Mouse (Mus musculus): Measurements from ENCODE around the gene Alg11. TPM values are rescaled to one million over a fixed set of nuclear protein-coding genes. Genes with fewer than 3 reads are reported as not detected.

Gene Alg11
- polyA plus RNA-seq, 1 experiment from 2014 or later: 14.6 TPM

- no peaks in the 10 kb centered on the region for H3K9me3 ChIP-seq (replicated peaks)
- no peak for ATAC-seq (replicated peaks; ENCODE audit: insufficient number of reproducible peaks, insufficient read depth, low FRiP score, low read depth)
- no peak overlapping the region for H3K27ac ChIP-seq
- H3K4me2 ChIP-seq: no peak overlapping the region
- H3K9ac ChIP-seq: no peak overlapping the region
- H3K4me3 ChIP-seq: no peak overlapping the region
- H3K36me3 ChIP-seq: no peaks in the 10 kb centered on the region
- H3K4me1 ChIP-seq (replicated peaks): peaks cover 3% of the 10 kb centered on the region; the same call in 1 of the 2 replicates
- H3K27me3 ChIP-seq: 0 out of 2 replicates have a peak, but pooled peaks cover 2% of the 10 kb centered on the region
- 61% methylated on average over 6 of the region's 6 CpGs for WGBS
Measured at GRCm38 (mm10) chr8:22040153-22040509, 20.4 kb upstream of the Alg11 start.

DNA sequence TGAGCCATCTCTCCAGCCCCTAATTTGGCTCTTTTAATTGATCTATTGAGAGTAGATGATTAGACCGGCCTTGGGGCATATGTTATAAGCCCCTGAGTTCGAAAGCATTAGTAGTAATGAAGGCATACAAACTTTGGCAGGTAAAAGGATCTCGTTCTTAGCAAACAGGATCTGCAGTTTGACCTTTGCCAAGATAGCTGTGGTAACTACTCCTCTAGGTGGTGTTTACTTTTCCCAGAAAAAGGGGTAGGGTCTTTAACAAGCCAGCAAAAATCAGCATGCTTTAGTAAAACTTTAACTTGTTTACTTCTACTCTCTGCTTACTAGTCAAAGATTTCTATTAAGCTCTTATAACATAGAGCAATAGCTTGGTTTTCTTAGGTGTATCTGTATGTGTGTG, 18.0 kb upstream of the Alg11 start:
- Histone ChIP-seq H3K4me1 (replicated peaks) (peaks cover 3% of the 10 kb centered on the region; the same call in 1 of the 2 replicates), H3K9ac (no peak overlapping the region), H3K27ac (no peak overlapping the region), H3K4me3 (no peak overlapping the region), H3K27me3 (0 out of 2 replicates have a peak, but pooled peaks cover 2% of the 10 kb centered on the region), H3K36me3 (no peaks in the 10 kb centered on the region), H3K4me2 (no peak overlapping the region), H3K9me3 (replicated peaks) (no peaks in the 10 kb centered on the region)
- WGBS: 79% methylated on average over 3 of the region's 3 CpGs
- ATAC-seq (replicated peaks; ENCODE audit: insufficient number of reproducible peaks, insufficient read depth, low FRiP score, low read depth): no peak

DNA sequence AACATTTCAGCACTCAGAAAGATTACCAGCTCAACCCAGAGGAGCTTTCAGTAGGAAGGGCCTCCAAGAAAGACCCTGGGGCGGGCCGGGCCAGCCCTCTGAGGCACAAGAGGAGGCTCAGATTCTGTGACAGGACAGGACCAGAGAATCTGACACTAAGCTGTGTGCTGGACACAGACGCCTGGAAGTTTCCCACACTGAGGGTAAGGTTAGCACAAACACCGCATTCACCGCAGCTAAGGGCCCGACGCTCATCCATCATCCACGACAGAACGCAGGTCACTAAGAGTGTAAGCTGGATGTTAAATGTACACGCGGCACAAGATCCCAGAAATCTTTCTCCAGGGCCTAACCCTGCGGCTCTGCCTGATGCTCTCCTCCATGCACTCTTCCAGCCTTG, 16.8 kb upstream of the Alg11 start:
- H3K27me3 ChIP-seq: 0 out of 2 replicates have a peak, but pooled peaks cover 2% of the 10 kb centered on the region
- no peak for ATAC-seq (replicated peaks; ENCODE audit: insufficient number of reproducible peaks, insufficient read depth, low FRiP score, low read depth)
- H3K9ac ChIP-seq: no peak overlapping the region
- WGBS: 45% methylated on average over 12 of the region's 12 CpGs
- peaks cover 6% of the 10 kb centered on the region for H3K4me1 ChIP-seq (replicated peaks)
- no peak overlapping the region for H3K4me2 ChIP-seq
- no peaks in the 10 kb centered on the region for H3K36me3 ChIP-seq
- H3K27ac ChIP-seq: no peak overlapping the region
- no peaks in the 10 kb centered on the region for H3K9me3 ChIP-seq (replicated peaks)
- H3K4me3 ChIP-seq: no peak overlapping the region

GRCm38 (mm10) chr8:22047699-22048464, 12.6 kb upstream of the Alg11 start:
- Histone ChIP-seq H3K4me3 (no peak overlapping the region), H3K27me3 (no peaks in the 10 kb centered on the region), H3K4me1 (replicated peaks) (peaks cover 3% of the 10 kb centered on the region; the same call in 1 of the 2 replicates), H3K4me2 (no peak overlapping the region), H3K9ac (no peak overlapping the region), H3K27ac (no peak overlapping the region), H3K36me3 (no peaks in the 10 kb centered on the region), H3K9me3 (replicated peaks) (no peaks in the 10 kb centered on the region)
- whole genome bisulfite sequencing: 57% methylated on average over 2 of the region's 2 CpGs
- ATAC-seq (replicated peaks; ENCODE audit: insufficient number of reproducible peaks, insufficient read depth, low FRiP score, low read depth): peak; percentile 77

GRCm38 (mm10) chr8:22054674-22055491, 5.6 kb upstream of the Alg11 start:
- no peak for ATAC-seq (replicated peaks; ENCODE audit: insufficient number of reproducible peaks, insufficient read depth, low FRiP score, low read depth)
- WGBS: 63% methylated on average over 12 of the region's 12 CpGs

GRCm38 (mm10) chr8:22055492-22055877, 5.0 kb upstream of the Alg11 start:
- 86% methylated on average over 2 of the region's 2 CpGs for WGBS
- Histone ChIP-seq H3K27me3 (peaks cover 22% of the 10 kb centered on the region), H3K4me2 (no peak overlapping the region), H3K4me1 (replicated peaks) (0 out of 2 replicates have a peak, but pooled peaks cover 4% of the 10 kb centered on the region), H3K27ac (no peak overlapping the region), H3K9me3 (replicated peaks) (no peaks in the 10 kb centered on the region), H3K36me3 (no peaks in the 10 kb centered on the region), H3K4me3 (no peak overlapping the region), H3K9ac (no peak overlapping the region)
- ATAC-seq (replicated peaks; ENCODE audit: insufficient number of reproducible peaks, insufficient read depth, low FRiP score, low read depth): no peak

More at GRCm38 (mm10) chr8:22054674-22055491, 5.6 kb upstream of the Alg11 start:
- Histone ChIP-seq H3K27me3 (peaks cover 22% of the 10 kb centered on the region), H3K9ac (no peak overlapping the region), H3K9me3 (replicated peaks) (no peaks in the 10 kb centered on the region), H3K27ac (no peak overlapping the region), H3K4me1 (replicated peaks) (0 out of 2 replicates have a peak, but pooled peaks cover 4% of the 10 kb centered on the region), H3K36me3 (no peaks in the 10 kb centered on the region), H3K4me3 (no peak overlapping the region), H3K4me2 (no peak overlapping the region)

DNA sequence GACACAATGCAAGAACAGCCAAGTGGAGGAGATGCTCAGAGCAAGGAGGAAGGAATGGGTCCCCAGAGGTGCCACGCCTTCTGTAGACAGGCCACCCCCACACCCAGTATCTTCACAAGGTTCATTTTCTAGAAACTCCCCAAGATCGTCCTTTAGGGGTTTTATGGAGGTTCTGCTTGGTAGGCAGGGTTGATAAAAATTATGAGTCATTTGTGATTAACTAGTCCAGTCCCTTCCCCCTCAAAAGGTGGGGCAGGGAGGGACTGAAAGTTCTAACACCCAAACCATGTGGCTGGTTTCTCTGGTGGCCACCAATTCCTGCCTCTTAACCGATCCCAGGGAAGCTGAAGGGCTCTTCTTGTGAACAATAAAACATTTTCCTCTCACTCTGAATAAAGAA, 3.7 kb upstream of the Alg11 start:
- H3K9me3 ChIP-seq (replicated peaks): no peaks in the 10 kb centered on the region
- WGBS: 77% methylated on average over 3 of the region's 3 CpGs
- H3K27ac ChIP-seq: no peak overlapping the region
- no peak overlapping the region for H3K4me3 ChIP-seq
- no peak overlapping the region for H3K4me2 ChIP-seq
- peaks cover 22% of the 10 kb centered on the region for H3K27me3 ChIP-seq
- H3K4me1 ChIP-seq (replicated peaks): peaks cover 10% of the 10 kb centered on the region
- no peak overlapping the region for H3K9ac ChIP-seq
- ATAC-seq (replicated peaks; ENCODE audit: insufficient number of reproducible peaks, insufficient read depth, low FRiP score, low read depth): no peak
- H3K36me3 ChIP-seq: no peaks in the 10 kb centered on the region

- ATAC-seq (replicated peaks; ENCODE audit: insufficient number of reproducible peaks, insufficient read depth, low FRiP score, low read depth): no peak
- Histone ChIP-seq H3K9me3 (replicated peaks) (no peaks in the 10 kb centered on the region), H3K27ac (no peak overlapping the region), H3K27me3 (peaks cover 22% of the 10 kb centered on the region), H3K4me2 (no peak overlapping the region), H3K36me3 (no peaks in the 10 kb centered on the region), H3K4me3 (no peak overlapping the region), H3K4me1 (replicated peaks) (peaks cover 10% of the 10 kb centered on the region), H3K9ac (no peak overlapping the region)
- WGBS: 59% methylated on average over 9 of the region's 9 CpGs
Measured at GRCm38 (mm10) chr8:22058368-22058767, 2.2 kb upstream of the Alg11 start.

DNA sequence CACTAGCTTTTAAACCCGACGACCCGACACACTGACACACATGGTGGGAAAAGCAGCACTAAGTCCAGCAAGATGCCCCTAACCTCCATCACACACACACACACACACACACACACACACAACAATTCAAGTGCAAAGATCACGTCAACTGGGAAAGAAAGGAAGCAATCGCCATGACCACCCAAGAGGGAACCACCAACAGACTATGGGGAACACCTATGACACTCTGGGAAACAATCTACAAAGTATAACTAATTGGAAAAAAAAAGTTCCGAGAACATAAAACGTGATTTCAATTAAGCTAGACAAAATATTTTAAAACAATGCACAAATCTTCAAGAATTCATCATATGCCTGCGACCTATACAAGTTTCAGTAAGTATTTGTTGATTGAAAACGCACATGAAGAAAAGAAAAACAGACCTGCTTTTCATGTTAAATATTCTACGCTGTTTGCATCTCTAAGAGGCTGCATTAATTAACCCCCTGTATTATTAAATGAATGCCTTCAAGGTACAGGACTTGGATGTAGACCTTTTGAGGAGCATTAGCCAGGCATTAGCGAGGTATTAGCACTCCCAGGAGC, 1.3 kb upstream of the Alg11 start:
- H3K9ac ChIP-seq: peak overlapping the region; percentile 75
- H3K4me2 ChIP-seq: peak overlapping the region; percentile 98
- ATAC-seq (replicated peaks; ENCODE audit: insufficient number of reproducible peaks, insufficient read depth, low FRiP score, low read depth): no peak
- peak overlapping the region; percentile 96 for H3K4me3 ChIP-seq
- H3K9me3 ChIP-seq (replicated peaks): no peaks in the 10 kb centered on the region
- peaks cover 22% of the 10 kb centered on the region for H3K27me3 ChIP-seq
- H3K36me3 ChIP-seq: peaks cover 6% of the 10 kb centered on the region
- H3K4me1 ChIP-seq (replicated peaks): peaks cover 10% of the 10 kb centered on the region
- WGBS: 47% methylated on average over 11 of the region's 11 CpGs
- H3K27ac ChIP-seq: no peak overlapping the region

- peaks cover 12% of the 10 kb centered on the region for H3K36me3 ChIP-seq
- peaks cover 22% of the 10 kb centered on the region for H3K27me3 ChIP-seq
- H3K4me3 ChIP-seq: peak within 1 kb of the TSS; percentile 96
- H3K4me2 ChIP-seq: peak within 1 kb of the TSS; percentile 98
- H3K4me1 ChIP-seq (replicated peaks): peaks cover 10% of the 10 kb centered on the region
- peak within 1 kb of the TSS; percentile 20; the same call in 1 of the 2 replicates for H3K27ac ChIP-seq
- H3K9ac ChIP-seq: peak within 1 kb of the TSS; percentile 75
- ATAC-seq (replicated peaks; ENCODE audit: insufficient number of reproducible peaks, insufficient read depth, low FRiP score, low read depth): peak; percentile 75
- WGBS: under 1% methylated on average over 41 of the region's 46 CpGs
- no peaks in the 10 kb centered on the region for H3K9me3 ChIP-seq (replicated peaks)
Measured at GRCm38 (mm10) chr8:22059821-22060445, 588 bp upstream of the Alg11 start, which contains the start of gene Atp7b. TSS of gene Atp7b (minus strand) at chr8:22060305.

GRCm38 (mm10) chr8:22061126-22061525, 605 bp downstream of the Alg11 start:
- Histone ChIP-seq H3K36me3 (peaks cover 24% of the 10 kb centered on the region), H3K9me3 (replicated peaks) (no peaks in the 10 kb centered on the region), H3K27ac (no peak overlapping the region), H3K4me3 (peak overlapping the region; percentile 96), H3K9ac (peak overlapping the region; percentile 64), H3K27me3 (peaks cover 22% of the 10 kb centered on the region), H3K4me1 (replicated peaks) (peaks cover 10% of the 10 kb centered on the region), H3K4me2 (peak overlapping the region; percentile 98)
- WGBS: 3% methylated on average over 3 of the region's 3 CpGs
- no peak for ATAC-seq (replicated peaks; ENCODE audit: insufficient number of reproducible peaks, insufficient read depth, low FRiP score, low read depth)
